Mouse (Mus musculus) heart, embryonic 12.5 days (tissue): ENCODE data around the gene Sdk1. TPM values are rescaled to one million over a fixed set of nuclear protein-coding genes. Genes with fewer than 3 reads are reported as not detected.

Experiments used
- ATAC-seq: fragments of 200-750 bp; cut with Nextera tagmentation; 2 replicates; pipeline ENCODE4 v1.8.0; 2017; ENCODE audit warnings: moderate TSS enrichment, moderate library complexity; ENCODE audit not compliant: insufficient number of reproducible peaks, low FRiP score
- H3K27ac ChIP-seq: fragments of 300-500 bp; sonication (generic); 2 replicates; pipeline ENCODE4 v1.5.1; 2016; ENCODE audit warnings: mild to moderate bottlenecking, moderate library complexity; ENCODE audit not compliant: poor library complexity, severe bottlenecking
- H3K27me3 ChIP-seq: fragments of 300-500 bp; sonication (generic); replicated peaks from 2 replicates; pipeline ENCODE4 v1.6.1; 2016; ENCODE audit warnings: mild to moderate bottlenecking, moderate library complexity
- H3K36me3 ChIP-seq: fragments of 300-500 bp; sonication (generic); 2 replicates; pipeline ENCODE4 v1.6.1; 2016; ENCODE audit warnings: mild to moderate bottlenecking, moderate library complexity
- H3K4me1 ChIP-seq: fragments of 300-500 bp; sonication (generic); replicated peaks from 2 replicates; pipeline ENCODE4 v1.6.1; 2016; ENCODE audit warnings: mild to moderate bottlenecking
- H3K4me2 ChIP-seq: fragments of 300-500 bp; sonication (generic); 2 replicates; pipeline ENCODE4 v1.6.1; 2016; ENCODE audit warnings: mild to moderate bottlenecking, moderate library complexity
- H3K4me3 ChIP-seq: fragments of 300-500 bp; sonication (generic); 2 replicates; pipeline ENCODE4 v1.5.1; 2016; ENCODE audit warnings: mild to moderate bottlenecking
- H3K9ac ChIP-seq: fragments of 300-500 bp; sonication (generic); 2 replicates; pipeline ENCODE4 v1.6.1; 2016; ENCODE audit warnings: mild to moderate bottlenecking, moderate library complexity
- H3K9me3 ChIP-seq: fragments of 300-500 bp; sonication (generic); replicated peaks from 2 replicates; pipeline ENCODE4 v1.6.1; 2016; ENCODE audit warnings: mild to moderate bottlenecking, moderate library complexity
- WGBS: fragments of 180-500 bp; shearing (Covaris S2); methylation state at CpG from one replicate; pipeline ENCODE4 v1.1.7; 2016; 5-methylcytosine and 5-hydroxymethylcytosine counted together
- polyA plus RNA-seq: library from polyadenylated mRNA; unstranded; fragments of >200 nt; fragmentation: Nextera tagmentation; extraction: Ambion mirVana; gene quantifications from 2 replicates; pipeline ENCODE4 v1.2.1, GENCODE M21; 2016

Sdk1 gene
- polyA plus RNA-seq, 1 experiment from 2014 or later = 4.4 TPM

DNA sequence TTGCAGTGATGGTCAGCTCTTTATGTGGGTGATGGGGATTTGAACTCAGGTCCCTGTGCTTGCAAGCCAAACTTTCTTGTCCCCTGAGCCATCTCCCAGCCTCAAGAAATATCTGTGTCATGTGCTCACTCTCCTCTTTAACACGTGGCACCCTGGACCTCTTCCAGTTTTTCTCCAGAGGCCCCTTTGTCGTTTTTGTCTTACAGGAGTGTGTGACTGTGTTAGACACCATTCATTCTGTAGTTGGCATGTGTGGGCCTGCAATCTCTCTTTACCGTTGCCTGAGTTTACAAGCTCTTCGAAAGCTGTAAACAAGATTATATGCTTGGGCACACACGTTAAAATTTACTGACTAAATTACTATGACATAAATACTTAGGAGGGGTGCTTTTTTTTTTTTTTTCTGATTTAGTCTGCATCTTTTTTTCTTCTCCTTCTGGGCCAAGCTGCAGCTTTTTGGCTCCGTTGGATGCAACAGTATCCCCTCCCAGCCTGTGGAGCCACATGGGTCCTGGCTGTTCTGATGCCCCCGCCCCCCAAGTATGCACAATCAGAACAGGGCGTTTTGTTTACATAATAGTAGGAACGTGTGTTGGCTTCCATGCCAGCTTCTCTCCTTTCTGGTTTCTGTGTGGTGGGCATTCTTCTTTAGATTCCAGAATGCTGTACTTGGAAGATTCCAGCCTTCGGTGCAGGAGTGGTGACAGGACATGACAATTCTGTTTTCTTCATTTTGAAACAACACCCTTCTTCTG, 527.6 kb downstream of the Sdk1 start:
- H3K4me2 ChIP-seq = no peak overlapping the region
- H3K9me3 ChIP-seq = peaks cover 5% of the 10 kb centered on the region
- no peak overlapping the region for H3K27ac ChIP-seq
- ATAC-seq = no peak
- H3K27me3 ChIP-seq = no peaks in the 10 kb centered on the region
- 0 out of 2 replicates have a peak, but pooled peaks cover 4% of the 10 kb centered on the region for H3K36me3 ChIP-seq
- WGBS = 58% methylated on average over 10 of the region's 10 CpGs
- no peak overlapping the region for H3K4me3 ChIP-seq
- no peak overlapping the region for H3K9ac ChIP-seq
- H3K4me1 ChIP-seq = peaks cover 15% of the 10 kb centered on the region

DNA sequence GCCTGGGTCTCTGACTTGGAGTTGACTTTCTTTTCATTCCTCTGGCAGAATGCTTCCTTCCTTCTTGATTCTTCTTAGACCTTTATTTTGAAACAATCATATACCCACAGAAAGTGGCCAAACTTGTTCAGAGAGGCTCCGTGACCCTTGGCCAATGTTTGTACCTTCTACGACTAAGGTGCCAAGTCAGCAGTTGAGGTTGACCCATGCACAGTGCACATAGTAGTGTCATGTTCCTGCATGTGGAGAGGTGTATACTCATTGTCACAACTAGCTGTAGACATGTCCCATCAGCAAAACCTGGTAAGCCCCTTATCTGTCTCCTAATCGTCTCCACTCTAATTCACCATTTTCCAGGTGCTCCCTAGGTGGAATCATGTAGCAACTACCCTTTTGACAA, 530.2 kb downstream of the Sdk1 start:
- H3K27me3 ChIP-seq = no peaks in the 10 kb centered on the region
- no peak overlapping the region for H3K27ac ChIP-seq
- no peak overlapping the region for H3K9ac ChIP-seq
- H3K4me3 ChIP-seq = no peak overlapping the region
- H3K9me3 ChIP-seq = peaks cover 6% of the 10 kb centered on the region
- peaks cover 7% of the 10 kb centered on the region for H3K4me1 ChIP-seq
- WGBS = 85% methylated on average over 3 of the region's 3 CpGs
- no peak overlapping the region for H3K4me2 ChIP-seq
- ATAC-seq = no peak
- H3K36me3 ChIP-seq = 0 out of 2 replicates have a peak, but pooled peaks cover 4% of the 10 kb centered on the region

- no peak for ATAC-seq
- Histone ChIP-seq H3K9ac (no peak overlapping the region), H3K36me3 (0 out of 2 replicates have a peak, but pooled peaks cover 4% of the 10 kb centered on the region), H3K27me3 (no peaks in the 10 kb centered on the region), H3K27ac (no peak overlapping the region), H3K4me1 (0 out of 2 replicates have a peak, but pooled peaks cover 4% of the 10 kb centered on the region), H3K9me3 (peaks cover 6% of the 10 kb centered on the region), H3K4me2 (no peak overlapping the region), H3K4me3 (no peak overlapping the region)
- 84% methylated on average over 4 of the region's 4 CpGs for WGBS
Measured at GRCm38 (mm10) chr5:141778231-141778630, 536.9 kb downstream of the Sdk1 start.

DNA sequence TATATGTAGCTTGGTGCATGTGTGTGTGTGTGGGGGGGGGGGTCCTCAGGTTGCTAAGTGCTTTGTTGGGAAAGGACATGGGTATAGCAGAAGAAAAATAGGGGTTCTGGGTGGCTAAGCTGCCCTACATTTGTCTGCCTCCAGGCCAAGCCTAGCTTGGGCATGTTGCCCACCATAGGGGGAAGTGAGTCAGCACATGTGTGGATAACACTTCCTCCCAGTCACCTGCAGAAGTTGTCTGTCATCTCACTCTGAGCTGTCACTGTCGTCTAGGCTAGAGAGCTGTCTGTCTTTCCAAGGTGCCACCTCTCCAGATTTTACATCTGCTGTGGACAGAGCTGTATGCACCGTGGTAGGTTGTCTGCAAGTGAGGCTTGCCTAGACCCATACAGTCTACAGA, 539.9 kb downstream of the Sdk1 start:
- H3K27ac ChIP-seq = no peak overlapping the region
- no peaks in the 10 kb centered on the region for H3K9me3 ChIP-seq
- H3K4me1 ChIP-seq = peaks cover 11% of the 10 kb centered on the region
- 65% methylated on average over 2 of the region's 2 CpGs for WGBS
- no peaks in the 10 kb centered on the region for H3K36me3 ChIP-seq
- H3K27me3 ChIP-seq = no peaks in the 10 kb centered on the region
- no peak overlapping the region for H3K9ac ChIP-seq
- no peak overlapping the region for H3K4me2 ChIP-seq
- H3K4me3 ChIP-seq = no peak overlapping the region
- no peak for ATAC-seq

DNA sequence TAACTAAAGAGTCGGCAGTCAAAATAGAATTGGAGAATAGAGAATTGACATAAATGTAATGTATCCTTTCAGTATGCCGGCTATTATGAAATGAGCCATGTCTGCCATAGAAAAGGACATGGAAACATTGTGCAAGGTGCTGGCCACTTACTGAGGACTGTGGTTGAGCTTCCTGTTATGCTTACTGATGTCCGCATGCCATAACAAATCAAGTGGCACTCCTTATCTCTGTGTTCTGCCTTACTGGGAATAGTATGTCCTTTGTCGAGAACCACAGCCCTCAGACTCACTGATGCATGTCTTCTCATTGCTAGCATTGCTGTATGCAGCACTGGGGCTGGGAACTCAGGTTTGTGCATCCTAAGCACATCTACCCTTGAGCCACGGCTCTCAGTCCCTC, 541.0 kb downstream of the Sdk1 start:
- no peaks in the 10 kb centered on the region for H3K9me3 ChIP-seq
- H3K9ac ChIP-seq = no peak overlapping the region
- H3K4me3 ChIP-seq = no peak overlapping the region
- H3K27me3 ChIP-seq = no peaks in the 10 kb centered on the region
- no peak overlapping the region for H3K4me2 ChIP-seq
- H3K27ac ChIP-seq = no peak overlapping the region
- no peak for ATAC-seq
- peaks cover 11% of the 10 kb centered on the region for H3K4me1 ChIP-seq
- H3K36me3 ChIP-seq = no peaks in the 10 kb centered on the region
- WGBS = 64% methylated on average over 5 of the region's 5 CpGs

- Histone ChIP-seq H3K4me2 (no peak overlapping the region), H3K9me3 (no peaks in the 10 kb centered on the region), H3K27ac (no peak overlapping the region), H3K4me1 (peaks cover 11% of the 10 kb centered on the region), H3K4me3 (no peak overlapping the region), H3K36me3 (no peaks in the 10 kb centered on the region), H3K9ac (no peak overlapping the region), H3K27me3 (no peaks in the 10 kb centered on the region)
- 88% methylated on average over 7 of the region's 7 CpGs for WGBS
- no peak for ATAC-seq
Measured at GRCm38 (mm10) chr5:141783516-141783915, 542.2 kb downstream of the Sdk1 start.

DNA sequence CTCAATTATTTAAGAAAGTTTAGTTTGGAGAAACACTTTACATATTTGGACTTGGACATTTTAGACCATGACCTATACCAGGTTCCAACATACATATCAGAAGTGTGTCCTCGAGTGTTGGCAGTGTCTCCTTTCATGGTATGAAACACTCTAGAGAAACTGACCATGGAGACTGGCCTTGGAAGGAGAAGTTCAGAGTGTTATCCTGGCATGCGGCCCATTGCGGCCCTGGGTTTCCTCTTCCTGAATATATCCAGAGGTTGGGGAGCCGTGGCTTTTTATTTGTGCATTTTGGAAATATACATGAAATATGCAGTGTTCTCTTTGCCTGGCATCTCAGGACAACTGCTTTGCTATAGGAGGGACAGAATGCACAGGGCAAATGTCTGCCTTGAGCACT, 552.6 kb downstream of the Sdk1 start:
- Histone ChIP-seq H3K27ac (no peak overlapping the region), H3K9me3 (no peaks in the 10 kb centered on the region; the same call in 1 of the 2 replicates), H3K9ac (no peak overlapping the region), H3K4me3 (no peak overlapping the region), H3K4me1 (peaks cover 8% of the 10 kb centered on the region), H3K4me2 (no peak overlapping the region), H3K27me3 (no peaks in the 10 kb centered on the region), H3K36me3 (peaks cover 3% of the 10 kb centered on the region; the same call in 1 of the 2 replicates)
- WGBS = 80% methylated on average over 4 of the region's 4 CpGs
- ATAC-seq = no peak

GRCm38 (mm10) chr5:141823823-141824330, 582.6 kb downstream of the Sdk1 start:
- ATAC-seq = no peak
- WGBS = 77% methylated on average over 10 of the region's 10 CpGs
- Histone ChIP-seq H3K4me3 (no peak overlapping the region), H3K9ac (no peak overlapping the region), H3K4me1 (no peaks in the 10 kb centered on the region), H3K9me3 (peaks cover 2% of the 10 kb centered on the region; the same call in 1 of the 2 replicates), H3K27me3 (no peaks in the 10 kb centered on the region), H3K27ac (no peak overlapping the region), H3K4me2 (no peak overlapping the region), H3K36me3 (no peaks in the 10 kb centered on the region)

DNA sequence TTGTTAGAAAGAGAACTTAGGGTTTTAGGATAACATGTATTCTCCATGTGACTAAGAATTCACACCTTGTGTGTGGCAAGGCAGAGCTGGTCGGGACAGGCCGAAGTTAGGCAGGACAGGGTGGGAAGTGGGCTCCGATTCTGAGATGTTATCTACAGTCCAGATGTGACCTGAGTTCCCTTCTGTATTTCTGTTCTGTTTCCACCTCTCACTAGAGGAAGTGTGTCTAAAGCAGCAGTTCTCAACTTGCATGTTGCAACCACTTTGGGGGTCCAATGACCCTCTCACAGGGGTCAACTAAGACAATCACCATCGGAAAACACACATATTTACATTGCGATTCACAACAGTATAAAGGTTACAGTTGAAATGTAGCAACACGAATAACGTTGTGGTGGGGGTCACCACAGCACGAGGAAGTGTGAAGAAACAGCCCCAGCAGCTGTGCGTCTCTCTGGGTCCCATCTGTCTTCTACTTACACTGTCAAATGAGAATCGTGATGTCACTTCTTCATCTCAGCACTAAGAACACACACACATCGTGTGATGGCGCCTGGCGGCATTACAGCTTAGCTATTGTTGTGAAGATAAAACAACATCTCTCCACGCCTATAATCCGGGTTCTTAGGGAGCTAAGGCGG, 583.6 kb downstream of the Sdk1 start:
- 72% methylated on average over 16 of the region's 16 CpGs for WGBS
- H3K27ac ChIP-seq = no peak overlapping the region
- ATAC-seq = no peak
- no peaks in the 10 kb centered on the region for H3K36me3 ChIP-seq
- no peaks in the 10 kb centered on the region for H3K27me3 ChIP-seq
- no peaks in the 10 kb centered on the region for H3K4me1 ChIP-seq
- no peak overlapping the region for H3K4me3 ChIP-seq
- H3K9me3 ChIP-seq = peaks cover 5% of the 10 kb centered on the region; the same call in 1 of the 2 replicates
- no peak overlapping the region for H3K9ac ChIP-seq
- H3K4me2 ChIP-seq = no peak overlapping the region

DNA sequence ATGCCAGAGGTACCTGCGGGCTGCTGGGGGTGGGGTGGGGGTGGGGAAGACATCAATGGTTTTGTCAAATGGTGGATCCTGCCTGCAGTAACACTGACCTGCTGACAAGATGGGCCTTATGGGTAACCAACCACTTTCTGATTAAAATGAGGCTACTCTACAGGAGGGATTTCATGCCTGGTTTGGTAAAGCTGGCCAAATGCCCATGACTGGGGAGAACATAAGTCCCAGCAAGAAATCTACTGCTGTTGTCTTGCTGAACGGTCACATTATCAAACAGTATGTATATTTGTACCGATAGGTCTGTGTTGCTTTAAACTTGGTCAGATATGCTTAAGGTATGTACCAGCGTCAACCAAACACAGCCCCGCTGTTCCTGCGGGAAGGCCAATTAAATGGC, 594.3 kb downstream of the Sdk1 start:
- Histone ChIP-seq H3K9ac (no peak overlapping the region), H3K4me2 (no peak overlapping the region), H3K4me1 (peaks cover 25% of the 10 kb centered on the region), H3K27ac (no peak overlapping the region), H3K4me3 (no peak overlapping the region), H3K27me3 (no peaks in the 10 kb centered on the region), H3K9me3 (peaks cover 4% of the 10 kb centered on the region; the same call in 1 of the 2 replicates), H3K36me3 (peaks cover 5% of the 10 kb centered on the region; the same call in 1 of the 2 replicates)
- ATAC-seq = no peak
- 51% methylated on average over 6 of the region's 6 CpGs for WGBS

- ATAC-seq = no peak
- Histone ChIP-seq H3K27me3 (no peaks in the 10 kb centered on the region), H3K9ac (no peak overlapping the region), H3K36me3 (no peaks in the 10 kb centered on the region), H3K4me2 (no peak overlapping the region), H3K9me3 (no peaks in the 10 kb centered on the region), H3K27ac (no peak overlapping the region), H3K4me3 (no peak overlapping the region), H3K4me1 (peaks cover 25% of the 10 kb centered on the region)
- WGBS = 58% methylated on average over 8 of the region's 8 CpGs
Measured at GRCm38 (mm10) chr5:141836892-141837455, 595.7 kb downstream of the Sdk1 start.
